Mouse (Mus musculus) left cerebral cortex, adult 9 months (tissue): ENCODE results near the gene Tvp23b.

Experiments used
- DNase-seq, 2 experiments: peaks; one replicate each; pipeline ENCODE4 v3.0.0; 2022; ENCODE audit warnings: low spot score in 2 of 2

The Tvp23b gene

GRCm38 (mm10) chr11:62943538-62943937 is 64.3 kb downstream of the Tvp23b start:
- no peak for DNase-seq

- no peak for DNase-seq
These were observed 66.3 kb downstream of the Tvp23b start for GRCm38 (mm10) chr11:62945514-62945913.

- no peak for DNase-seq
These were observed 70.3 kb downstream of the Tvp23b start for GRCm38 (mm10) chr11:62949548-62949947.

- DNase-seq = no peak
These were observed 71.8 kb downstream of the Tvp23b start, which contains the start of gene Cdrt4 for GRCm38 (mm10) chr11:62951012-62951411. Cdrt4 (plus strand) TSS chr11:62951193.

- DNase-seq = no peak
These were observed 75.5 kb downstream of the Tvp23b start for GRCm38 (mm10) chr11:62954766-62955165.

GRCm38 (mm10) chr11:62955186-62955585 is 75.9 kb downstream of the Tvp23b start:
- DNase-seq = no peak

GRCm38 (mm10) chr11:62955776-62956175 is 76.5 kb downstream of the Tvp23b start:
- no peak for DNase-seq

- DNase-seq = no peak
These were observed 78.4 kb downstream of the Tvp23b start for GRCm38 (mm10) chr11:62957626-62958180.

GRCm38 (mm10) chr11:62963292-62963691 is 84.0 kb downstream of the Tvp23b start:
- DNase-seq = no peak

- DNase-seq = no peak
These were observed 87.1 kb downstream of the Tvp23b start for GRCm38 (mm10) chr11:62966424-62966764.
